Mouse (Mus musculus) heart, postnatal 0 days (tissue): ENCODE data around the gene Phf21a.

Source experiments
- CTCF ChIP-seq: IDR thresholded peaks from 2 replicates; pipeline ENCODE4 v1.5.1; 2016; ENCODE audit warnings: antibody characterized with exemption, control low read depth, low read depth
- EP300 ChIP-seq: IDR thresholded peaks from 2 replicates; pipeline ENCODE4 v1.6.1; 2016; ENCODE audit warnings: antibody characterized with exemption, low read depth

DNA sequence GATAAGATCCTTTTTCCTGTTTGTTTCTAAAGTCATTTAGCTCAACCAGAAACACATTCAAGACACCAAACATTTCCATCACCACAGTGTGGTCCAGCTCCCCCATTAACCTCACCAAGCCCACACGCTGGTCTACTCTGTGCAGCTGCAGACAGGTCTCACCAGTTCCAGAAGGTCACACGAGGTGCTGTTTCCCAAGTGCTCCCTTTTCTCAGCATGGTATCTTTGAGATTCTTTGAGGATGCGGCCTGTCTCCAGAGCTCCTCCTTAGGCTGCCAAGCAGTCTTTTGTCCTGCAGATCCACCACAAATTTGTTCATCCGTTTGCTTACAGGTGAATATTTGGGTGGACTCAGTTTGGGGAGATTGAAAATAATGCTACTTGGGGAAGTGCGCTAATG is 51.0 kb downstream of the Phf21a start:
- no peak for TF ChIP-seq EP300
- no peak for TF ChIP-seq CTCF
